Mouse (Mus musculus): Measurements from ENCODE around the gene Usp48. TPM values are rescaled to one million over a fixed set of nuclear protein-coding genes. Genes with fewer than 3 reads are reported as not detected.

Gene Usp48
- polyA plus RNA-seq, 1 experiment, result 46.2 TPM

DNA sequence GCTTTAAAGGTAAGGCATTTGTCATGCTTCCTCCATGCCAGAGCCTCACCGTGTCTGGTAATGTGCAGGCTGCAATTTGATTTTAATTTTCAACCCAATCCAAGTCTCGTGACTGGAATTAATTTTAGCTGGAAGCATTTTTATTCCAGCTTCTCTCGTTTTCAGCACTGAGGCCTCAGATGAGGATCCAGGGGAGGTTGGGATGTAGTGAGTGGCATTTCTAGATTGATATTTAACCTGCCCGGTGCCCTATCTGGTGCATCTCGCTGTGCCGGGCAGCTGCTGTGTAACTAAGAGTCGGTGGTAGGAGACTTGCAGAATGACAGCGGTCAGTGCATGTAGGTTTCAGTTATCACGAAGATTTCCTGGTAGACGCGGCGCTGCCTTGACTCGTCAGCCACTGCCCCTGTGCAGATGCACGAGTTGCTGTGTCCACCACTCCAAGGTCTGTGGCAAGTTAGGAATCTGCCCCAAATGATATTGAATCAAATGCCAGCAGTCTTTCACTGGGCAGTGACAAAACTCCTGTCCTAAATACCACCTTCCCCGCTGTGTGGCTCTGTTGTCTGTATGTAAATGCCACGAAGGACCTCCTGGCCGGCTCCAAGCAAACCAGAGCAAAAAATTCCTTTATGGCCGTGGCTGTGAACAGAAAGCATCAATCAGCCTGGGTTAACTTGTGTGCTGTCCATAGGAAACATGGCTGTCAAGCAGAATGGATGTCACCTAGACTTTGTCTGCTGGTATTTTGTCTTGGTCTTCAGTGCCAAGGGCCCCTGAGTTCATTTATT lies 61.9 kb downstream of the Usp48 start:
- Histone ChIP-seq H3K4me3 (replicated peaks) (no peak overlapping the region), H3K9me3 (no peaks in the 10 kb centered on the region), H3K4me1 (peaks cover 10% of the 10 kb centered on the region), H3K27me3 (replicated peaks) (no peaks in the 10 kb centered on the region), H3K36me3 (replicated peaks; ENCODE audit: low read length) (peaks cover 93% of the 10 kb centered on the region)
- TF ChIP-seq FLI1 (IDR thresholded peaks at IDR 0.05; ENCODE audit: low read length), result no peak

DNA sequence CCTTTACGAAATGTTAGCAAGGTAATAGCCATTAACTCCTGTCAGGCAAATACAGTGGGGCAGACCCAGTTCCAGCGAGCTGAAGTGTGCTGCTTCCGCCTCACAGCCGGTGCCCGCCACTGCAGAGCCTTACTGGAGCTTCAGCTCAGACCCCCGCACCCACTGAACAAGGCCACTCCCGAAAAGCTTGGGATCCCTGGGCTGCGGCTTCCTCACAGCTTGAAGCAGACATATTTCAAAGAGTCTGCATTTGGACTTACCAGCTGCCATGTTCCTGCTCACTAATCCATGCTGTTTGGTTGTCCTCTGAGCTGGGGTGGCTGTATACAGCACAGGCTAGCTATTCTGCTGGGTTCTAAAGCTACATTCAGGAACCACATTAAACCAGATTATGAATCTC lies 64.1 kb downstream of the Usp48 start:
- Histone ChIP-seq H3K9me3 (no peaks in the 10 kb centered on the region), H3K36me3 (replicated peaks; ENCODE audit: low read length) (peaks cover 73% of the 10 kb centered on the region), H3K4me1 (peaks cover 19% of the 10 kb centered on the region), H3K4me3 (replicated peaks) (no peak overlapping the region), H3K27me3 (replicated peaks) (peaks cover 2% of the 10 kb centered on the region)
- TF ChIP-seq FLI1 (IDR thresholded peaks at IDR 0.05; ENCODE audit: low read length), result no peak
- TF ChIP-seq GATA1 (IDR thresholded peaks at IDR 0.05; ENCODE audit: borderline replicate concordance, low read length), result no peak

DNA sequence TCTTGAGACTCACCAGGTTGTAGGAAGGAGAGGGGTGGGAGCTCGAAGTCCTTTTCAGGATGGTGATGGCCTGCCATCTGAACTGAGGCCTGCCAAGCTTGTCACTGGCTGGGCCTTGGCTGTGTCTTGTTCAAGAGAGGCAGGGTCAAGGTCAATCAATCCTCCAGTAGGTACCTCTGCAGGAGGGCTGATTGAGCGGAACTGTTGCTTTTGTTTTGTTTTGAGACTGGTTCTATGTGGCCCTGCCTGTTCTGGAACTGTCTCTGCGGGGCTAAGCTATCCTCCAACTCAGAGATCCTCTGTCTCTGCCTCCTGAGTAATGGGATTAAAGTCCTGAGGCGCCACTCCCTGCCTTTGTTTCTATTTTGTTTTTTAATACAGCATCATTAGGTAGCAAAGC lies 66.0 kb downstream of the Usp48 start:
- TF ChIP-seq FLI1 (IDR thresholded peaks at IDR 0.05; ENCODE audit: low read length), result no peak
- TF ChIP-seq GATA1 (IDR thresholded peaks at IDR 0.05; ENCODE audit: borderline replicate concordance, low read length), result no peak
- Histone ChIP-seq H3K27me3 (replicated peaks) (peaks cover 18% of the 10 kb centered on the region), H3K36me3 (replicated peaks; ENCODE audit: low read length) (peaks cover 54% of the 10 kb centered on the region), H3K9me3 (no peaks in the 10 kb centered on the region), H3K4me3 (replicated peaks) (no peak overlapping the region), H3K4me1 (peaks cover 25% of the 10 kb centered on the region)

DNA sequence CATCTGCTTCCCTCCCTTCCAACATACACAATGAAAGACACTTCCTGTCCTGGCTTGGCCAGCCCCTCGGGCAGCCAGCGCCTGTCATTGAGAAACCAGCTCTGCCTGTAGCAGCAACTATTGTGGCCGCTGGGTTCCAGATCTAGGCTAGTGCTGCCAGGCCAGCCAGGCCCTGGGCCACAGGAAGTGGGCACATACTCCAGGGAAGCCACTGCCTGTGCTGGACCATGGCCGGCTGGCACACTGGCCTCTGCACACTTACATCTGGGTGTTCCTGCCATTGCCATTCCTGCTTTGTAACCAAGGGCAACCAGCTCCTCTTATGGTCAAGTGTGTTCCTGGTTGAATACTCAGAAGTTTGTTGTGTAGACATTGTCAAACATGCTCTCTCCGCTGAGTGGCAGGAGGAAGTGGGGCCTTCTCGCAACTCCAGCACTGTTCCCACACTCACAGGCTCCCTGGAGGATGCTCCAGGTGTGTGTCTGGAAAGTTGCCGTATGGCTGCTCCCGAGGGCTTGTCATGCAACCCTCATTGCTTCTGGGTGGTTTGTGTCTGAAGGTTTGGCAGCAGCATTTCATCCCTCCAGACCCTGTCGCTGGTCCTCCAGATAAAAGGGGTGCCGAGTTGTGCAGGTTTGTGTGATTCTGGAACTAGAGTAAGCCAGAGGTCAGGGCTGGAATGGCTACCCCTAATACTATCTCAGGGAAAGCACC lies 67.0 kb downstream of the Usp48 start:
- H3K9me3 ChIP-seq, result no peaks in the 10 kb centered on the region
- H3K4me3 ChIP-seq (replicated peaks), result peak overlapping the region; percentile 42
- peaks cover 44% of the 10 kb centered on the region for H3K36me3 ChIP-seq (replicated peaks; ENCODE audit: low read length)
- peaks cover 32% of the 10 kb centered on the region for H3K4me1 ChIP-seq
- H3K27me3 ChIP-seq (replicated peaks), result peaks cover 27% of the 10 kb centered on the region
- TF ChIP-seq FLI1 (IDR thresholded peaks at IDR 0.05; ENCODE audit: low read length), result no peak
- TF ChIP-seq GATA1 (IDR thresholded peaks at IDR 0.05; ENCODE audit: borderline replicate concordance, low read length), result no peak

DNA sequence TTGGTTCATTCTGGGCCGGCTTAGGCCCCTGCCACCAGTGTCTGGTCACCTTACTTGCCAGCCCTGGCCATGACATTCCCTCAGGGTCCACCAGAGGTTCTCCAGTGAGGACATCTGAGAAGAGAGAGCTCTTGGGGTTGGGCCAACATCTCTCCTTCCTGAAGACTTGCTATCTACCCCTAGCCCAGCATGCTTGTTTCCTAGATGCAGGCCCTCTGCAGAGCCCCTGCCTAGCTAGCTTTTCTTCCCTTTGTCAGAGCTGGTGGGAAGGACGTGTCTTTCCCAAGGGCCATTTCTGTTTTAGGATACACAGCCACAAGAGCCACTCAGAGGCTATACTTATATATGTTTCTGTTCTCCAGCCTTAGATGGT lies 67.5 kb downstream of the Usp48 start:
- Histone ChIP-seq H3K4me1 (peaks cover 32% of the 10 kb centered on the region), H3K9me3 (no peaks in the 10 kb centered on the region), H3K36me3 (replicated peaks; ENCODE audit: low read length) (peaks cover 39% of the 10 kb centered on the region), H3K4me3 (replicated peaks) (no peak overlapping the region), H3K27me3 (replicated peaks) (peaks cover 33% of the 10 kb centered on the region)
- TF ChIP-seq GATA1 (IDR thresholded peaks at IDR 0.05; ENCODE audit: borderline replicate concordance, low read length) (no peak), FLI1 (IDR thresholded peaks at IDR 0.05; ENCODE audit: low read length) (no peak)

DNA sequence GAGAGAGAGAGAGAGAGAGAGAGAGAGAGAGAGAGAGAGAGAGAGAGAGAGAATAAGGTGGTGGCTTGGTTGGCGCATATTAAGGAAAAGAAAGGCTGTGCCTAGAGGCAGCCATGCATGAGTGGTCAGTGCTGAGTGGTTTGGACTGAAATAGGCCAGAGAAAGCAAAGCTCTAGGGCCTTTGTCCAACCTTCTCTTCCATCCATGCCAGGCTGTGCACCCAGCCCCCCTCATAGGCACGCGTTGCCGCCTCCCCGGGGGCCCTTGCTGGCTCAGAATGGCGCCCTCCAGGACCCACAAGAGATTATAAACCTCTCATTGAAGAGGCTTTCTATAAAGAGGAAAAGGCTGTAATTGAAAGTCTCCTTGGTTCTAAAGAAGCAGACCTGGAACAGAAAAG lies 68.0 kb downstream of the Usp48 start:
- Histone ChIP-seq H3K27me3 (replicated peaks) (peaks cover 38% of the 10 kb centered on the region), H3K36me3 (replicated peaks; ENCODE audit: low read length) (peaks cover 34% of the 10 kb centered on the region), H3K4me1 (peaks cover 32% of the 10 kb centered on the region), H3K4me3 (replicated peaks) (no peak overlapping the region), H3K9me3 (no peaks in the 10 kb centered on the region)
- TF ChIP-seq FLI1 (IDR thresholded peaks at IDR 0.05; ENCODE audit: low read length), result no peak
- no peak for TF ChIP-seq GATA1 (IDR thresholded peaks at IDR 0.05; ENCODE audit: borderline replicate concordance, low read length)

DNA sequence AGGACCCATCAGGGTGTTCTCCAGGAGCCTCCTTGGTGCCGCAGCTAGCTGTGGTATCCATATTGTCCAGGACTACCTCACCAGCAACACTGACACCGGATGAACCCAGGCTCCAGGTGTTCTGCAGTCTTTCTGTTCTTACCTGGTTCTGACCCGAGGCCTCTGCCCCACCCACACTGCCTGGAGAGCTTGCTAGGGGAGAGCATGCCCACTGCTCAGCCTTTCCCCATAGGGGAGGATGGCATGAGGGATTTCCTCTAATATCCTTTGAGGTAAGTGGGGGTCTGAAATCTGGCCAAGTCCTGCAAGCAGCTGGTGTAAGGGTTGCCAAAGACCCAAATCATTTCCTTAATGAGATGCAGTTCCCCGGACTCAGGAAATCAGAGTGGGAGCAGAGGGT lies 69.9 kb downstream of the Usp48 start:
- Histone ChIP-seq H3K4me1 (peaks cover 32% of the 10 kb centered on the region), H3K9me3 (no peaks in the 10 kb centered on the region), H3K27me3 (replicated peaks) (peaks cover 57% of the 10 kb centered on the region), H3K4me3 (replicated peaks) (no peak overlapping the region), H3K36me3 (replicated peaks; ENCODE audit: low read length) (peaks cover 14% of the 10 kb centered on the region)
- TF ChIP-seq FLI1 (IDR thresholded peaks at IDR 0.05; ENCODE audit: low read length) (no peak), GATA1 (IDR thresholded peaks at IDR 0.05; ENCODE audit: borderline replicate concordance, low read length) (no peak)

DNA sequence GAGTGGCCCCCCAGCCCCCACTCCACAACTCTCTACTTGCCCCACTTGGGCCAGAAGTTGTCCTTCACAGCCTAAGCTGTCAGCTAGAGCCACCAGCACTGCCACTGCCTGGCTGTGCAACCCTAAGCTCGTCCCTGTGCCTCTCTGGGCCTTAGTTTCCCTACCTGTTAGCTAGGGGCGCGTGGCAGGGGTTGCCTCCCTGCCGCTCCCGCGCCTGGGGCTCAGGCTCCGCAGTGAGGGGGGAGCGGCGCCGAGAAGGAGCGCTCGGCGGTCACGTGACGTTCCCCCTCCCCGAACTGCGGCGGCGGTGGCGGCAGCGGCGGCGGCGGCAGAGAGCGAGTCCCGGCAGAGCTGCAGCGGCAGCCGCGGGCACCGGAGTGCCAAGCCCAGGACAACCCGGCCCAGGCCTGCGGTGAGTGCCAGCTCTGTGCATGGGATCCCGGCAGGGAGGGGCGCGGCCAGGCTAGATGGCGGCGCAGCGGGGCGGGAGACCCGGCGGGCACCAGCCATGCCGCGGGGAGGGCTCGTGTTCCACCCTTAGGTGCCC lies 71.0 kb downstream of the Usp48 start, which contains the start of gene Rap1gap:
TSS of gene Rap1gap (plus strand) at position 294 of the 547 bp plus-strand sequence.
- peak within 1 kb of the TSS; percentile 86 for H3K4me3 ChIP-seq (replicated peaks)
- H3K9me3 ChIP-seq, result no peaks in the 10 kb centered on the region
- no peak for TF ChIP-seq GATA1 (IDR thresholded peaks at IDR 0.05; ENCODE audit: borderline replicate concordance, low read length)
- no peak for TF ChIP-seq FLI1 (IDR thresholded peaks at IDR 0.05; ENCODE audit: low read length)
- H3K36me3 ChIP-seq (replicated peaks; ENCODE audit: low read length), result peaks cover 5% of the 10 kb centered on the region
- peaks cover 29% of the 10 kb centered on the region for H3K4me1 ChIP-seq
- H3K27me3 ChIP-seq (replicated peaks), result peaks cover 57% of the 10 kb centered on the region

DNA sequence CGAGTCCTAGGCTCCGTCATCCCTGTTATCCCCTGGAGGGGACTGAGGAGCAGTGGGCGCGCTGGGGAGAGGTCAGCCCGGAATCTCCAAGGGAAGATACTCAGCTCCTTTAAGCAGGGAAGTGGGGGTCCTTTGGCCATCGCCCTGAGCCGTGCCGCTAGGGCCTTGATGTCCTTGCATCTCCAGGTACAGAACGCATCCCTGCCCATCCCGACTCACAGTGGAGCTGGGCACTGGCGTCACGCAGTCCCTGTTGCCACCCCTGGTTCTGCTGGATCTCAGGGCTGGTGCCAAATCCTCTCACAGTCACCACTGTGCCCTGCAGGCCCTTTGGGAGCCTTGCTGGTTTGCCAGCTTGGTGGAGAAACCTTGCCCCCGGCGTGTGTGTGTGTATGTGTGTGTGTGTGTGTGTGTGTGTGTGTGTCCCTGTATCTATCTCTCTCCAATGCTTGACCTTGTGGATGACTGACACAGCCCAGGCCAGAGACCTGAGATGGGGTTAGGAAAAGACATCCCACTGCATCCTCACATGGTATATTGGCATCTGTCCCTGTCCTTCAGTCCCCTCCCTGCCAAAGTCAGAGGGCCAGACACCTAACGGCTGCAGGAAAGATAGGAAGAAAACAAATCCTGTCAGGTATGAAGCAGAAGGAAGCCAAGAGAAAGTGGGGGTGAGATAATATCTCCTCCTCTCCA lies 71.6 kb downstream of the Usp48 start:
- Histone ChIP-seq H3K4me3 (replicated peaks) (peak overlapping the region; percentile 86), H3K27me3 (replicated peaks) (peaks cover 57% of the 10 kb centered on the region)
- TF ChIP-seq FLI1 (IDR thresholded peaks at IDR 0.05; ENCODE audit: low read length) (no peak), GATA1 (IDR thresholded peaks at IDR 0.05; ENCODE audit: borderline replicate concordance, low read length) (no peak)

More for the DNA sequence above, 71.6 kb downstream of the Usp48 start:
- Histone ChIP-seq H3K36me3 (replicated peaks; ENCODE audit: low read length) (peaks cover 5% of the 10 kb centered on the region), H3K9me3 (no peaks in the 10 kb centered on the region), H3K4me1 (peaks cover 25% of the 10 kb centered on the region)

Data from megakaryocyte, embryonic 14.5 days (primary cell).